Mouse (Mus musculus) spleen, postnatal 10 days (tissue): ENCODE data around the gene Arih1.
A peak's percentile ranks its signal among the peaks of the same experiment; 100 is the strongest.

Experiments used
- DNase-seq, 2 experiments: peaks; one replicate each; pipeline ENCODE4 v3.0.0; 2021 to 2022; ENCODE audit warnings: low spot score in 2 of 2

Arih1 gene

DNA sequence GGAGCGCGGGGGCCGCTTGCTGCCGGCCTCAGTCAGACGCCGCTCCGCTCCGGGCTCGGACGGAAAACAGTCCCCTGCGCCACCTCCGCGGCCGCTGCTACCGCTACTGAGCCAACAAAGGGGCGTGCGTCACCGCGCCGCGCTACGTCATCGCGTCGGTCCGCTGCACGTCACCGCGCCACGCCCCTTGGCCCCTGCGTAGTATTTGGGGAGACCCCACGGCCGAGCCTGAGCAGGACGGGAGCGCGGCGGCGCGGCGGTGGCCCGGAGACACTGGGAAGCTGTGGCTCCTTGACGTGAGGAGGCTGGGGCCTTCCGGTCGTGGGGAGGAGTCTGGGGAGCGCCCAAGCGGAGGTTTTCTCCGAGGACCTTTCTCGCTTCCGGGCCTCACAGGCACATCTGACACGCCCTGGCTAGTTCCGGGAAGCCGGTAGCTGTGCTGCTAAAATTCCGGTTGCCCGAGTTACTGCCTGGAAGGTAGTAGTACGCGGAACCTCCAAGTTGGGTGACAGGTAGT is at the start of gene Arih1:
Arih1 (minus strand) TSS at position 70 of the 517 bp plus-strand sequence.
- peak; percentile 99 for DNase-seq

DNA sequence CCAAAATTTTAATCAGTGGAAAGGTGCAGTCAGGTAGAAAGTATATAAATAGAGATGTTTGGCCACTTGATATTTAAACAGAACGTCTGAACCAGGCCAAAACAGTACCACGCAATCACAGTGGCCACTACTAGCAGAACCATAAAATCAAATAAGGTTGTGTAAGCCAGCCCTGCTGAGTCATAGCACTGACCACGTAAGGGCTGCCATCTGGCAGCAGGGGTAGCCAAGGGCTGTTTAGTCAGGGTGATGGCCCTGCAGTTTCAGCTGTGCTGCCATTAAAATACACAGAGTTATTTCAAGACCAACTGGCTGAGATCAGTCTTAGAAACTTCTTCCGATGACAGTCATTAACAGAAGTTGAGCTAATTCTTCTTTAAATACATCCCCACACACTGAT is 47.5 kb upstream of the Arih1 start:
- DNase-seq: no peak

DNA sequence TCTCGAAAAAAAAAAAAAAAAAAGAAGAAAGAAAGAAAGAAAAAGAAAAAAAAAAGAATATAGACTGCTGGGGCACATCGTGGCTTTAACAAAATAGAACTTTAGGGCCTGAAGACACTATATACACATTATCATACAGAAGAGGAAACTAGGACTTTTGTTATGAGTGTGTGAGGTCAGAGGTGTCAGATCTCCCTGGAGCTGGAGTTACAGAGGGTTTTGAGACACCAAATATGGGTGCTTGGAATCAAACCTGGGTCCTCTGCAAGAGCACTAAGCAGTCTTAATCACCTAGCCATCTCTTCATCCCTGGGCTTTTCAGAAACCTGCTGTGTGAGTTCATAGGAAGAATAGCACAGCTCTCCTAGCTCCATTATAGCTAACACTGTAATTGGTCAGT is 47.0 kb upstream of the Arih1 start:
- DNase-seq: no peak

DNA sequence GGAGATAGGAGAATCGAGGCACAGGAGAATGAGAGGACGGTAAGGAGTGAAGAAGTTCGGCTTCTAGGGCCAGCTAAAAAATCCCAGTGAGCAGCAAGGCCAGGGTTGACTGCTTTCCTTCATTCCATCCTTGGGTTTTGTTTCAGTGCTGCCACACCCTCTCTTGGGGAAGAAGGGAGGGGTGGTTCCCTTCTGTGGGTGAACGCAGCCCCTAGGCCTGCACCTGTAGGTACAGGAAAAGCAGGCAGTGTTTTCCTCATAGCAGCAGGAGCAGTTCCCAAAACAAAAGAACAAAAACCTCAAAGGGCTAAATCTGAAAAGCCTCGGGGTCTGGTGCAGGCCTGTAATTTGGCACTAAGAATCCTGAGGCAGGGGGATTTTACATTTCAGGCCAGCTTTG is 45.2 kb upstream of the Arih1 start:
- DNase-seq: no peak

DNA sequence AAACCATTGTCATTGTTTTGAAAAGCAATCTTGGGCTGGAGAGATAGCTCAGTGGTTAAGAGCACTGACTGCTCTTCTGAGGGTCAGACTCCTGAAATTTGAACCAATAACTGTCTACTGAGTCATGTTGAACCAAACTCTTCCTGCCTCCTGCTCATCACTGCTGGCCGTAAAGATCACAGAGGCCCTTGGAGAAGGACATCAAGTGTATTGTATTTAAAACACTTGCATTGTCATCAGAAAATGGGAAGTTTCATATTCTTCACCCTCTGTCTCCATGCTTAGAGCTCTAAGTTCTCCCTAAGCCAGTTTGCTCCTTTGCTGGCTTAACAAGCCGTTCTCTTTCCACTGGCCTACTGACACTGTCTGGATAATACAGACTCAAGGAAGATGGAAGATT is 41.9 kb upstream of the Arih1 start:
- no peak for DNase-seq

DNA sequence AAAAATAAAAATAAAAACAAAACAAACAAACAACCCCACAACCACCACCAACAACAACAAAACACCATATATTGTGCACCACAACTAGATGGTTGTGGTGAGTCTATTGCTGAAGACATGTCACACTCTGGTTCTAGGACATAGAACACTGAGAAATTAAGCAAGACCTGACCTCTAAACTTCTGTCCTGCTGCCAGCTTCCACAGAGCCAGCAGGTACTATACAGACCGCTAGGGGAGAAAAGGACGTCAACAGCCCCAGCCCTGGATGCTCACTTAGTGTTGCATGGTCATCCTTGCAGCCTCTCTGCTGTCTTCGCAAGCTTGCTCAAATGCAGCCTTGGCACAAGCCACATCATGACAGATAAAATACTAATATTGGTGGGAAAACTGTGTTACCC is 41.2 kb upstream of the Arih1 start:
- DNase-seq: no peak

DNA sequence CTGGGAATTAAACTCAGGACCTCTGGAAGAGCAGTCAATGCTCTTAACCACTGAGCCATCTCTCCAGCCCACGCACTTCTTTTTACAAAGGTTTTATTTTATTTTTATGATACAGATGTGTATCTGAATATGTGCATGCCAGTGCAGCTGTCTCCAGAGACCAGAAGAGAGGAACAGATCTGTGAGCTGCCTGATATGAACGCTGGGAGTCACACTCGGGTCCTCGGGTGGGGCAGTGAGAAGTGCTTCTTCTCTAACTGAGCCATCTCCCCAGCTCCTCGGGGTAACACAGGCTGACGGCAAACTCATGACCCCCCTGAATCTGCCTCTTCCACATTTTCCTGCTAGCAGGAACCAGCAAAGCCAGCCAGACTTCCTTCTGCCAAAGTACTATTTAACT is 40.3 kb upstream of the Arih1 start:
- DNase-seq: no peak

- DNase-seq: no peak
Measured at GRCm38 (mm10) chr9:59522906-59523305, 36.5 kb upstream of the Arih1 start.

DNA sequence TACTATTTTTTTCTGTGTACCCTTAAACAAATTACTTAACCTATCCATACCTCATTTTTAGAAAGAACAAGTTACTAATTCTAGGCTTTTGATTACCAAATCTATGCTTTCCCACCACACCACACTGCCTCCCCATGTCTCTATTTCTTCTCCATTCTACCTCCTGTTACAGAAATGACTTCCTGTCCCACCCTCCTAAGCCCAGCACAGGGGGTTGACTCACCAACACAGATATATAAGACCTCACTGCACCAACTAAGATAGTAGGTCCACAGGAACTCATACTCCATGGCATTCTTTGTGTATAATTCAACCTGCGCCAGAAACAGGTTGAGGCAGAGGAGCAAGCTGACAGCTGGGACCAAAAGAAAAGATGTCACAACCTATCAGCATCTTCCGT is 33.0 kb upstream of the Arih1 start:
- no peak for DNase-seq

GRCm38 (mm10) chr9:59518976-59519375 is 32.6 kb upstream of the Arih1 start:
- DNase-seq: no peak

DNA sequence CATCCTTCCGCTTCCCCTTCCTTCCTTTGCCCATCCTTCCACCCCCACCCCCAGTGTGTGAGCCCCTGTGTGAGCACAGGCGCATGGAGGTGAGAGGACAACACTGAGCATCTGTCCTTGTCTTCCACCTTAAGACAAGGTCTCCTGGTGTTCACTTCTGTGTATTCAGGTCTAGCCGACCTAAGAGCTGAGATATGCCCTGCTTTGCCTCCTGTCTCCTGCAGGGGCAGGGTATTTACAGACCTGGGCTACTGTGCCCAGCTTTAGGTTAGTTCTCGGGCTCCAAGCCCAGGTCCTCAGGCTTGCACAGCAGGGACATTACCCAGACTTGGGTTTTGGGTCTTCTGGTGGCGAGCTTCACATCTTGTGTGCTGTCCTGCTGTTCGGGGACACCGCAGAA is 30.7 kb upstream of the Arih1 start:
- DNase-seq: peak in 1 of 2 experiments; percentile 16

GRCm38 (mm10) chr9:59515069-59515468 is 28.7 kb upstream of the Arih1 start:
- no peak for DNase-seq

DNA sequence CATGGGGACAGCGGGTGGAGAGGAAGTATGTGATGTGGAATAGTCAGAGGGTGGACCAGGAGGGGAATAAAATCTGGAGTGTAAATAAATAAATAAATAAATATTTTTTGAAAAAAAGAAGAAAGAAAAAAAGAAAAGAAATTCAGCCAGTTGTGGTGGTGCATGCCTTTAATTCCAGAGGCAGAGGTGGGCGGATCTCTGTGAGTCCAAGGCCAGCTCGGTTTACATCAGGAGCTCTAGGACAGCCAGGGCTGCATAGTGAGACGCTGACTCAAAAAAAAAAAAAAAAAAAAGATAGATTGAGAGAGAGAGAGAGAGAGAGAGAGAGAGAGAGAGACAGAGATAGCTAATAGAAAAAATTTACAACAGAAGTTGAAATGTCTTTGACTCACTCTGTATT is 26.0 kb upstream of the Arih1 start:
- DNase-seq: no peak

DNA sequence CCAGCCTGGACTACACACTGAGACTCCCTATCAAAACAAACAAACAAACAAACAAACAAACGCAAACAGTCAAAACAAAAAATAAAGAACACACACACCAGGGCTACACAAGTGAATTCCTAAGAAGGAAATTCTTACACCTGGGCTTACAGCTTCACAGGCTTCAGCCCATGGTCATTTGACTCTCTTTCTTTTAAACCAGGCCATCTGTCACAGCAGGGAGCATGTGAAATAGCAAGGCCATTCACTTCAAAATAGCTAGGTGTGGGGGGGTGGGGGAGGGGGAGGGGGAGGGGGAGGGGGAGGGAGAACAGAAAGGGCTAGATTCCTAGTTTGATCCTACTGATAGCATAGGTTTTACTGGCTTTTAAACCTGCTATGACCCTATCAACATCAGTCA is 21.7 kb upstream of the Arih1 start:
- DNase-seq: no peak

DNA sequence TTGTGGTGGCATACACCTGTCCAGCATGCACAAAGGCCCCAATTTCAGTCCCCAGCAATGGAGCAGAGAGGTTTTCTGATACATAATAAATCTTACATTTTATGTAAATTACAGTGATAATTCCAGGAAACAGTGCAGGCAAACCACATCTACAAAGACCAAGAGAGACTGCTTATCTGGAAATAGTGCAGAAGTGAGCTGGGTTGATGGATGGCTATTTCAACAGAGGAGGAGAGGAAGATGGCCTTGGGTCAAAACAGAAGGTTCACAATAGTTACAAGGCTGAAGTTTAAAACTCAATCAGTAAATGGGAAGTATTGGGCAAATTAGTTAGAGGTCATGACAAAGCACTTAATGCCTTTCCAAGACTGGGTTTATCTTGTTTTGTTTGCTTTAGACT is 913 bp upstream of the Arih1 start:
- no peak for DNase-seq

DNA sequence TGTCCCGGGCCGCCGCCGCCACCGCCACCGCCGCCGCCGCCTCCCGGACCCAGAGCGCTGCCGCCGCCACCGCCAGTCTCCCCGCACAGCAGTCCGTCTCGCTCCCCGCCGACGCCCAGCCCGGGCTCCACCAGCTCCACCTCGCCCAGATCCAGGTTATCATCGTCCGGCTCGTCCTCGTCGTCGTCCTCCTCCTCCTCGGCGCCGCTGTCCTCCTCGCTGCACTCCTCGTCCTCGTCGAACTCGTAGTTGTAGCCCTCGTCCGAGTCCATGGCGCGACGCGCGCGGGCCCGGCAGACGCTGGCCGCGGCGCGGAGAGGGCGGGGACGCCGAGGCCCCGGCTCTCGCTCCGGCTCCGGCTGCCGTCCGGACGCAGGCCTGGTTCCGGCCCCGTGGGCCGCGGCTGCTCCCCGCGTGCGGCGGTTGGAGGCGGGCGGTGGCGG is 321 bp downstream of the Arih1 start:
- peak; percentile 78 to 91 for DNase-seq

GRCm38 (mm10) chr9:59485511-59486075 is 825 bp downstream of the Arih1 start:
- peak; percentile 80 for DNase-seq

GRCm38 (mm10) chr9:59484760-59485159 is 1.7 kb downstream of the Arih1 start:
- DNase-seq: peak in 1 of 2 experiments; percentile 16

- peak; percentile 32 to 78 for DNase-seq
Measured at GRCm38 (mm10) chr9:59482419-59482818, 4.0 kb downstream of the Arih1 start.

DNA sequence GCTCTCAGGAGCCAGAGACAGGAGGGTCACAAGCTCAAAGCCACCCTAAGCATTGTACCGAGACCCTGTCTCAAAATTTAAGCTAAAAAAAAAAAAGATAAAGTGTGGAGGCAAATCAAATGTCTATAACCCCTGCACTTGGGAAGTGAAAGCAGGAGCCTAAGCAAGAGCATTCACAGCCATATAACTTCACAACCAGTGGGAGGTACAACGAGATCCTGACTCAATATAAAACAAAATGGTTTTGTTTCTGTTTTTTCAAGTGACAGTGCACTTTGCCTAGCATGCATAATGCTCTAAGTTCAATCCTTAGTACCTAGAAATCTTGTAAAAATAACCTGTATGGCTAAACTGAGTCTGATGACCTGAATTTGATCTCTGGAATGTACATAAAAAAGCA is 9.8 kb downstream of the Arih1 start:
- no peak for DNase-seq

DNA sequence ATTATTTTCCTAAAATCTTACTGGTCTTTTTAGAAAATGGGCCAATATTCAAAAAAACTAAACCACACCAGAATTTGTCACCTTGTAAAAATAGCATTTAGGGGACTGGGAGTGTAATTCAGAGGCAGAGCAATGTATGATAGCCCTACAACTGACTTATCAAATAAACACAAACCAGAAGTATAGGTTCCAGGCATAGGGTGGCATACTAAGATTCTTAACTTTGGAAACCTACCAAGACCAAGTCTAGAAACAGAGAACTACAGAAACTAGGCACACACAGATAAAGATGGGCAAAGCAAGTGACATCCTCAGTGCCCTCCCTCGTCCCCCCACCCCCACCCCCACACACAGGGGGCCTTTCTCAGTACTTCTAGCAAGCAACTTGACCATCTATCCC is 11.6 kb downstream of the Arih1 start:
- no peak for DNase-seq

DNA sequence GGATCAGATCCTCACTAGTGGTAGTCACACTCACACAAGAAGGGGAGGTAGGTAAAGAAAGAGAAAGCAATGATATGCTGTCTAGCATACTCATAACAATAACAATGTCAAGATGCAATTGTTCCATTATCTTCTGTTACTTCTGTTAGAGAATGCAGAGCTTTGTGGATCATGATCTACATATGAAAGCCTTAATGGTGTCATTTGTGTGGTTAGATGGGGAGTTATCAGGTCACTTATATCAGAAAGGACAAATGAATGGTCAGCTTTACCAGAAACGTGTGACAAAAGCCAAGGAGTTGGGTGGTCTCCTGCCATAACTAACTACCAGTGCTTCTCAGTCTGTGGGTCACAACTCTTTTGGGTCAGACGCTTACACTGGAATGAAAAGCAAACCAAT is 13.2 kb downstream of the Arih1 start:
- no peak for DNase-seq

GRCm38 (mm10) chr9:59469446-59469845 is 17.0 kb downstream of the Arih1 start:
- no peak for DNase-seq

DNA sequence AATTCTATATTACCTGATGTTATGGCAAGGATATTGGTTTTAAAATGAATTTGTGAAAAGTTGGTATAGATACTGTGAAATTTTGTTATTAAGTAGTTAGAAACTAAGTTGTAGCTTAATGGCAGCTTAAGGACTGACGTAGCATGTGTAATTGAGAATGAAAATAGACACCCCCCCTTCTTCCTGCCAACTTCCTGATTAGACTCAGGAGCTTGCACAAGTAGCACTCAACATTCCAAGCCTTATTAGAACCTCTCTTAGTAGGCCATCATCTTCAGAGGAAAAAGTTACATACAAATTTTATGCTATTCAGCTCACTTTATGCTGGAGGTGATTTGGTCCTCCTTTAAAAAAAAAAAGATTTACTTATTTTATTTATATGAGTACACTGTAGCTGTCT is 22.1 kb downstream of the Arih1 start:
- no peak for DNase-seq
